Mouse (Mus musculus) hindbrain, embryonic 16.5 days (tissue): ENCODE measurements at regions not wholly inside any gene's neighbourhood (a gene's known extent, or its start where the extent isn't known, plus 50 kb on each side); places are given as distances from the start of the nearest gene placed in this dataset.

Experiments used
- ATAC-seq: fragments of 200-750 bp; cut with Nextera tagmentation; 2 replicates; pipeline ENCODE4 v1.8.0; 2017; ENCODE audit warnings: moderate TSS enrichment, moderate library complexity
- H3K27ac ChIP-seq: fragments of 300-500 bp; sonication (generic); 2 replicates; pipeline ENCODE4 v1.5.1; 2014; ENCODE audit warnings: low read depth, mild to moderate bottlenecking, control low read depth, low read length, moderate library complexity
- H3K27me3 ChIP-seq: fragments of 300-500 bp; sonication (generic); replicated peaks from 2 replicates; pipeline ENCODE4 v1.6.1; 2014; ENCODE audit warnings: low read length; ENCODE audit not compliant: control insufficient read depth, insufficient read depth
- H3K36me3 ChIP-seq: fragments of 300-500 bp; sonication (generic); 2 replicates; pipeline ENCODE4 v1.6.1; 2014; ENCODE audit warnings: mild to moderate bottlenecking, low read length, moderate library complexity, mixed read lengths; ENCODE audit not compliant: control insufficient read depth, insufficient read depth
- H3K4me1 ChIP-seq: fragments of 300-500 bp; sonication (generic); 2 replicates; pipeline ENCODE4 v1.6.1; 2014; ENCODE audit warnings: low read depth, low read length; ENCODE audit not compliant: control insufficient read depth, insufficient read depth
- H3K4me2 ChIP-seq: fragments of 300-500 bp; sonication (generic); 2 replicates; pipeline ENCODE4 v1.6.1; 2014; ENCODE audit warnings: mild to moderate bottlenecking, low read length, control low read depth, moderate library complexity
- H3K4me3 ChIP-seq: fragments of 300-500 bp; sonication (generic); 2 replicates; pipeline ENCODE4 v1.5.1; 2014; ENCODE audit warnings: mild to moderate bottlenecking, low read length, control low read depth, moderate library complexity
- H3K9ac ChIP-seq: fragments of 300-500 bp; sonication (generic); 2 replicates; pipeline ENCODE4 v1.6.1; 2014; ENCODE audit warnings: low read depth, mild to moderate bottlenecking, control low read depth, low read length, moderate library complexity
- H3K9me3 ChIP-seq: fragments of 300-500 bp; sonication (generic); 2 replicates; pipeline ENCODE4 v1.6.1; 2014; ENCODE audit warnings: mild to moderate bottlenecking, low read length, moderate library complexity; ENCODE audit not compliant: control insufficient read depth
- WGBS: fragments of 180-500 bp; shearing (Covaris S2); extraction: QIAGEN DNeasy Blood & Tissue Kit; methylation state at CpG from one replicate; pipeline ENCODE4 v1.1.7; 2014; 5-methylcytosine and 5-hydroxymethylcytosine counted together

DNA sequence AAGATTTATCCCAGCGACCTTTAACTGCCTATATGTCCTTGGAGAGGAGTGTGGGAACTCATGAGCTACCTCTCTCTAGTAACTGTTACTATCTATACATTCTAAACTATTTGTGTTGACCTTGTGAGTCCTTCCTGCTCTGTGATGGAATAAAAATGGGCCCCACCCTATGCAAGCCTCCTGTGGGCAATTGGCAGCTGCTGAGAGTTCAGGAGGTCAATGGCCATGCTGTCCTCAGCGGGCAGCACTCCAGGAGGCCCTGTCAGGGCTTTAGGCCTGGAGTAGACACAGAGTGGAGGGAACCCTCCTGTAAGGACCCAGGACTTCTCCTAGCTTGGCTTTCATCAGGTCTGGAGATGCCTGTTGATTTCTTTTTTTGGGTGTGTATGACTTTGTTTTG lies 373.1 kb downstream of the Slc4a3 start:
- WGBS, result 63% methylated on average over 2 of the region's 2 CpGs
- no peak overlapping the region for H3K4me3 ChIP-seq
- H3K4me2 ChIP-seq, result no peak overlapping the region
- H3K4me1 ChIP-seq, result no peaks in the 10 kb centered on the region
- no peaks in the 10 kb centered on the region for H3K27me3 ChIP-seq
- no peak overlapping the region for H3K9ac ChIP-seq
- no peaks in the 10 kb centered on the region for H3K9me3 ChIP-seq
- no peaks in the 10 kb centered on the region for H3K36me3 ChIP-seq
- no peak for ATAC-seq
- no peak overlapping the region for H3K27ac ChIP-seq

DNA sequence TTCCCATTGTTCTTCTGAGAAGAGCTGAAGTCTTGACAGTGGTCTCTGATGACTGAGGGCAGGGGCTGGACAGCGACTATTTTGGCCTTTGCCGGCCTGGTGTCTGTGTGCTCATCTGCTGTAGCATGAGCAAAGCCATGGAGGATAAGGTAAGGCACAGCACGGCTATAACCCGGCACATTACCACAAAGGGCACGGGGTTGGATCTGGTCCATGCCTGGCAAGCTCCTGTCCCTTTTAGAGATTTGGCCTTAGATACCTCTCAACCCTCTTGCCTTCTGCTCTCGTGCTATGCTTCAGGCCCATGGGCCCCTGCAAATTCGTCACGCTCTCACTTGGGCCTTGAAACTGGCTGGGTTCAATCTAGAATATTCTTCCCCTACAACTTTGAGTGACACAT lies 379.0 kb downstream of the Slc4a3 start:
- WGBS, result 72% methylated on average over 8 of the region's 8 CpGs
- H3K9ac ChIP-seq, result no peak overlapping the region
- H3K36me3 ChIP-seq, result no peaks in the 10 kb centered on the region
- no peaks in the 10 kb centered on the region for H3K27me3 ChIP-seq
- H3K4me3 ChIP-seq, result no peak overlapping the region
- H3K27ac ChIP-seq, result no peak overlapping the region
- no peaks in the 10 kb centered on the region for H3K9me3 ChIP-seq
- H3K4me2 ChIP-seq, result no peak overlapping the region
- peaks cover 3% of the 10 kb centered on the region for H3K4me1 ChIP-seq
- no peak for ATAC-seq

DNA sequence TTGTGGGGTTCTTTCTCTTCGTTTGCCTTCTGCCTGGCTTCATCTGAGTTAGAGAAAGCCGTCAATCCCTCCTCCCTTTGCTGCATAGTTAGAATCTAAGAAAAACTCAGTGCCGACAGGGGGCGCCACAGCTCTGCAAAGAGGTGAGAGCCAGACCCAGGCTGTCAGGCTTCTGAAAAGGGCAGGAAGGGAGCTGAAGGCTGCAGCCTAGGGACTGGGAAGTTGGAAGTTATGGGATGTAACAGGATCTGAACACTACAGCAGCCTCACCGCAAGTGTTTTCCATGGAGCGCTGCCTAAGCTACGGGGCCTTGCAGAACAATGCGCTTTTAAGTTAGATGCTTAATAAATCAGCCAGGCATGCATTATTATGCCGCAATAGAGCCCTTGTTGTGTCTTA lies 379.7 kb downstream of the Slc4a3 start:
- Histone ChIP-seq H3K4me3 (no peak overlapping the region), H3K27ac (no peak overlapping the region), H3K27me3 (no peaks in the 10 kb centered on the region), H3K4me2 (peak overlapping the region; percentile 27), H3K4me1 (peaks cover 3% of the 10 kb centered on the region), H3K9ac (no peak overlapping the region), H3K36me3 (no peaks in the 10 kb centered on the region), H3K9me3 (no peaks in the 10 kb centered on the region)
- peak; percentile 90 for ATAC-seq
- WGBS, result 5% methylated on average over 9 of the region's 9 CpGs

DNA sequence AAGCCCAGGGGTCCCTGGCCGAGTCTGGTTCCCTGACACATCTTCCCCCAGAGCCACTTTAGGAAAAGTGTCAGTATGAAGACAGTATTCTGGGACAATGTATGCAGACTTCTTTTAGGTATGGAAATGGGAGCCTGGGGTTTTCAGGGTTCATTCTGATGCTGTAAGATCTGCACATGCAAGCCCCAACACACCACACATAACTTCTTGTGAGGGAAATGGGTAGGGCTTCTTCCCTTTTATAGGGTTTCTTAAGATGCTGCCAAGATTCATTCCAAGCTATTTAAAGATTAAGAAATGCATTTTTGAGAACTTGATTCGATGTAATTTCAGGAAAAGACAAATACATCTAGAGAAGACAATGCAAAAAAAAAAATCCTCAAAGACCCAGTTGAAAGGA lies 385.8 kb downstream of the Slc4a3 start:
- no peaks in the 10 kb centered on the region for H3K36me3 ChIP-seq
- no peak overlapping the region for H3K4me2 ChIP-seq
- no peak for ATAC-seq
- H3K27ac ChIP-seq, result no peak overlapping the region
- WGBS, result 70% methylated on average over 2 of the region's 2 CpGs
- no peaks in the 10 kb centered on the region for H3K9me3 ChIP-seq
- H3K27me3 ChIP-seq, result no peaks in the 10 kb centered on the region
- H3K9ac ChIP-seq, result no peak overlapping the region
- H3K4me1 ChIP-seq, result peaks cover 5% of the 10 kb centered on the region; the same call in 1 of the 2 replicates
- no peak overlapping the region for H3K4me3 ChIP-seq

DNA sequence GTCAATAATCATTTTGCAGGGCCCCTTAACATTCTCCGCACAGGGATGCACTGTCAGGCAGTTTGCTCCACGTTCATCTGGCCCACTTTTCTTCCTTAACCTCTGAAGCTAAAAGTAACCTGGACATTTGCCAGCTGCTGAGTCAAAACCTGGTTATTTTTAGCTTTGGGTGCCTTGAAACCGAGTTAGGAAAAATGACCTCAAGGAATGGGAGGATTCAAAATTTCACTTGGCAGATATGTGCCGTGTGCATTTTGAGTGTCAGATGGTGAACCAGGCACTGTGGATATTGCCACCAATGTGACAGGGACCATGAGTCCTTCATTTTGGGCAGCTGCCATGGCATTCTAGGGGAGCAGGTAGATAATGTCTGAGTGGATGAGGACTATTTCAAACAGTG lies 387.8 kb downstream of the Slc4a3 start:
- WGBS, result 58% methylated on average over 4 of the region's 4 CpGs
- Histone ChIP-seq H3K27me3 (no peaks in the 10 kb centered on the region), H3K9ac (no peak overlapping the region)

DNA sequence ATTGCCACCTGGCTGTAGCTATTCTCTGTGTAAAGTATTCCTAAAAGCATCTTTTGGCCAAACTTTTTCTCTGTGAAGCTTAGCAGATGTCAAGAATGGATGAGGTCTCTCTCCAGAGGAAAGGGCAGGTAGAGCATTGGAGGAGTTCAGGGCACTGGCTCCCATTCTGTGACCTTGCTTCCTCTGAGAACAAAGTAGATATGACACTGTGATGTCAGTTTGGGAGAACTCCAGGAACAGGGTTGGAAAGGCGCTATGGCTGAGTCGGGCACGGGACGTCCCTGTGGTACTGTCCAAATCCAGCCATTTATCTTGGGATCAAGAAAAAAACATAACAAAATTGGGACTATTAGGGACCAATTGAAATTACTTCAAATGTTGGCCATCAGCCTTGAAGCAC lies 388.7 kb downstream of the Slc4a3 start:
- 94% methylated on average over 4 of the region's 4 CpGs for WGBS
- no peak for ATAC-seq
- H3K4me1 ChIP-seq, result peaks cover 5% of the 10 kb centered on the region; the same call in 1 of the 2 replicates

More for the DNA sequence above, 387.8 kb downstream of the Slc4a3 start:
- ATAC-seq, result no peak
- Histone ChIP-seq H3K27ac (no peak overlapping the region), H3K9me3 (no peaks in the 10 kb centered on the region), H3K36me3 (no peaks in the 10 kb centered on the region), H3K4me2 (no peak overlapping the region), H3K4me3 (no peak overlapping the region), H3K4me1 (peaks cover 5% of the 10 kb centered on the region; the same call in 1 of the 2 replicates)

DNA sequence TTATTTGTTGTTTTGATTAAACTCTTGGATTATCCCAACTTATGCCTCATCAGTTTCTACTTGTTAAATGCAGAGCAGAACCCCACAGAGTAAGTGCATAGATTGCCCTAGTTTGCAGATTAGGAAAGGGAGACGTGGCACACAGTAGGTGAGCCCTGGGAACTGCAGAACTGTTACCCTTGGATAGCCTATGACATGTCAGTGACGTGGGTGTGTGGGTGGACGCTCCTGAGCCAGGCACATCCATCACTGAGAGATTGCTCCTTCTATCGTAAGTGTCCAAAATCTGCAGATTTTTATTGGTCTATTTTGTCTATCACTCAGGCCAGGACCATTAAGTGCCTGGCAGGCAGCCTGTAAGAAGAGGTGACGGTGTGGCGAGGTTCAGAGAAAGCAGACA lies 389.8 kb downstream of the Slc4a3 start:
- Histone ChIP-seq H3K27ac (no peak overlapping the region), H3K4me2 (no peak overlapping the region), H3K4me1 (peaks cover 5% of the 10 kb centered on the region; the same call in 1 of the 2 replicates), H3K4me3 (no peak overlapping the region), H3K9me3 (no peaks in the 10 kb centered on the region), H3K27me3 (no peaks in the 10 kb centered on the region), H3K36me3 (no peaks in the 10 kb centered on the region), H3K9ac (no peak overlapping the region)
- ATAC-seq, result no peak
- 69% methylated on average over 6 of the region's 6 CpGs for WGBS

More for the DNA sequence above, 388.7 kb downstream of the Slc4a3 start:
- Histone ChIP-seq H3K27ac (no peak overlapping the region), H3K4me2 (no peak overlapping the region), H3K9me3 (no peaks in the 10 kb centered on the region), H3K4me3 (no peak overlapping the region), H3K9ac (no peak overlapping the region), H3K36me3 (no peaks in the 10 kb centered on the region), H3K27me3 (no peaks in the 10 kb centered on the region)

DNA sequence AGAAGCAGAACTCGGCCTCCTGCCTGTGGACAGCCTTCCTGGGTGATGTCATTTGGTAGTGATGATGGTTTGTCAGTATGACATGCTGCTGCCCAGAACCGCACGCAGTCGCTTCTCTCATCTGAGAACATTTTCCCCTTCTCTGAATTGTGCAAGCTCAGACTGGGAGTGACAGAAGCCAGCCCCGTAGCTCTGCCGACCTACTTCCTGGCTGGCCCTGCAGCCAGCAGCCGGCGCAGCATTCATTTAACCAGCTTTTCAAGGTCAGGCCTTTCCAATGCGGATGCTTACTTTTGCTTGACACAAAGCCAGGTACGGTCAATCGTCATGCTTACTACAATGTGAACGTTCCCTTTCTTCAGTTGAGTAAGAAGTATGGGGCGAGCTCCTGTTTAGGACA lies 390.5 kb downstream of the Slc4a3 start:
- H3K9ac ChIP-seq, result no peak overlapping the region
- 67% methylated on average over 13 of the region's 13 CpGs for WGBS
- no peak overlapping the region for H3K27ac ChIP-seq
- peaks cover 5% of the 10 kb centered on the region; the same call in 1 of the 2 replicates for H3K4me1 ChIP-seq
- H3K9me3 ChIP-seq, result no peaks in the 10 kb centered on the region
- ATAC-seq, result no peak
- H3K4me2 ChIP-seq, result no peak overlapping the region
- H3K36me3 ChIP-seq, result no peaks in the 10 kb centered on the region
- H3K4me3 ChIP-seq, result no peak overlapping the region
- H3K27me3 ChIP-seq, result no peaks in the 10 kb centered on the region

DNA sequence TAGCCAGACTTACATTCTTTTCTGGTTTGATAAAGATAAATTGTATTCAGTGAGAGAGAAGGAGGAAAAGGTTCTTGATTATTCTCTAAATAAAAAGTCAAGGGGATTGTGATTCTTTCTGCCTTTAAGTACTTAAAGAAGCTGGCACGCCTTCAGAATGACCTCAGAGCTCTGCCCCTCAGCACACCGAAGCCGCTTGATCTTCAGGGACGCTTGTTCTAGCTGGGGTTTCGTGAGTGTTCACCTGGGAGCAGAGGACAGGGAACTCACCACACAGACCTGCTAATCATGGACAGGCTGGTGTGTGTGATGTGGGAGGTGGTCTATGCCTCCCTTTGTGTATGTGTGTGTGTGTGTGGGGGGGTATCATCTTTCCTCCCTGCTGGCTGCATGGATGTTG lies 391.3 kb downstream of the Slc4a3 start:
- Histone ChIP-seq H3K36me3 (no peaks in the 10 kb centered on the region), H3K4me3 (no peak overlapping the region), H3K27me3 (no peaks in the 10 kb centered on the region), H3K9me3 (no peaks in the 10 kb centered on the region), H3K4me2 (no peak overlapping the region), H3K27ac (no peak overlapping the region), H3K4me1 (peaks cover 5% of the 10 kb centered on the region; the same call in 1 of the 2 replicates), H3K9ac (no peak overlapping the region)
- WGBS, result 63% methylated on average over 5 of the region's 5 CpGs
- ATAC-seq, result no peak

DNA sequence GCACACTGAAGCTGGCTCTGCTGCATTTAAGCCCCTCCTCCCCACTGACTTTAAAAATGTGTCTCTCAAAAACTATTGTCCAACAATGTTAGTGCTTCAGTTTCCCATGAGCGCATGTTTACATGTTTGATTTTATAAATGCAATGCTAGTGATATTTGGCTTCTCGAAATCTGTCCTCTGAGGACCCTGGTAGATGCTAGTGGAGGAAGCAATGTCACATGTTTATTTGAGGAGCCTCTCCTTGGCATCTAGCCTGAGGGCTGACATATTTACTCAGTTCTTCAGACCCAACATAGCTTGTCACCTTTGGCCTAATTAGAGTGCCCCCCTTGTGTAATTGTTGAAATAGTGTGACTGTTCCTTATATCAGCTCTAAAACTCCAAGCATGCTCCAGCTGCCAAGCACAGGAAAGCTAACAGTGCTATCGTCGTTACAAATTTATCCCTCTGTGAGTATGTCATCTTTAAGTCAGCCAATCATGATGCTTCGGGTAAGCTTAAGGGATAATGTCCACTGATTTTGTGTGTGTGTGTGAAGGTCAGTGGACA lies 400.3 kb downstream of the Slc4a3 start:
- Histone ChIP-seq H3K9me3 (no peaks in the 10 kb centered on the region), H3K27ac (no peak overlapping the region), H3K4me3 (no peak overlapping the region), H3K4me1 (no peaks in the 10 kb centered on the region), H3K27me3 (no peaks in the 10 kb centered on the region), H3K36me3 (no peaks in the 10 kb centered on the region), H3K4me2 (no peak overlapping the region), H3K9ac (no peak overlapping the region)
- no peak for ATAC-seq
- 70% methylated on average over 5 of the region's 5 CpGs for WGBS
